Mouse (Mus musculus): Measurements from ENCODE around the gene F8. TPM values are rescaled to one million over a fixed set of nuclear protein-coding genes. Genes with fewer than 3 reads are reported as not detected.
A peak's percentile ranks its signal among the peaks of the same experiment; 100 is the strongest.

Gene F8
- polyA plus RNA-seq, 1 experiment from 2014 or later: 2.2 TPM

DNA sequence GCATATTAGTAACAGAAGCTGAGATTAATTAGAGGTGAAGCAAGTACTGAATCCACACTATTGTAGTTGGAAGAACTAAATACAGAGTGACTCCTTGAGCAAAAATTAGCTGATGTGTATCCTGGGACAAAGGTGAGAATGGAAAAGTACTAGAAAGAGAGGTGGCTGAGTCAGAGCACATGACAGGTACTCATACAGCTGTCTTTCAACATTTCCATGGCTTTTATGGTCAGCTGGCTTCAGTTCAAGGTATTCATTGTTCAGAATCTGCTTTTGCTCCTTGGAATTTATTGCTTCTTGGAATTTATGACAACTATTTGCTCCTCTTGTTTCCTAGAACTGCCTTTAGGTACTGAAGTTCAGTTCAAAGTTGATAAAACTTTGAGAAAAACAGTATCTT, 245.5 kb downstream of the F8 start:
- H3K27me3 ChIP-seq: no peaks in the 10 kb centered on the region
- no peaks in the 10 kb centered on the region for H3K4me1 ChIP-seq
- no peak overlapping the region for H3K27ac ChIP-seq
- no peak for ATAC-seq (ENCODE audit: insufficient number of reproducible peaks, insufficient read depth, low FRiP score, low TSS enrichment)
- H3K36me3 ChIP-seq: no peaks in the 10 kb centered on the region
- H3K4me3 ChIP-seq: no peak overlapping the region
- H3K4me2 ChIP-seq (replicated peaks): no peak overlapping the region
- H3K9me3 ChIP-seq: no peaks in the 10 kb centered on the region
- H3K9ac ChIP-seq: no peak overlapping the region

DNA sequence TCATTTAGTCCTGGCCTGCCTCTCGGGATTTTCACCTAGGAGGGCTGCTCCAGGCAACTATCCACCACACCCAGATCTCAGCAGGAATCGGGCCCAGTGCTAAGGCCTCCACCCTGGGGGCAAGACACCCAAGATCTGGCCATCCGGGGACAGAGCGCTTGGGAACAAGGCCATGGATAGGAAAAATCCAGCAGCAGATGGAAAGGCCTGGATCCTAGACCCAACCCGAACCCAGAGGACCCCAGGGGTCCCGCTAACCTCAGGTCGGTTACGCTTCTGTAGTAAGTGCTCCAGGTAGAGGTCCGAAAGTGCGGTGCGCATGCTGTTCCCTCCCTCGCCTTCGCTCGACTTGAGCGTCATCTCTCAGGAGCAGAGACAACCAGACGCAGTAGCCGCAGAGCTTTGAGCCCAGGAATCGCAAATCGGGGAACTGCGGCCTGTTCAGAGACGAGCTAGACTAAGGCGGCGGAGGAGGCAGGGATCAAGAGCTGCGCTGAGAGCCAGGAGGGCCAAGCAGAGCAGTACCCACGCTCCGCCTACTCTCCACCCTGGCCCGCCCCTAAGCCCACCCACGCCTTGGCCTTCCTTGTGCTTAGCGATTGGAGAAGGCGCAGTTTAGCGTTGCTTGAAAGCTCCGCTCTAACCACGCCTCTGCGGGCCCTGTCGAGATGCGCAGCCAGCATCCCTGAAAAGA, 251.8 kb downstream of the F8 start, which contains the start of gene Mpp1:
Gene Mpp1, minus strand, starts transcription at position 550 of the 694 bp plus-strand sequence.
- 18% methylated on average over 34 of the region's 36 CpGs for WGBS
- H3K9me3 ChIP-seq: no peaks in the 10 kb centered on the region
- peak within 1 kb of the TSS; percentile 50 for H3K4me2 ChIP-seq (replicated peaks)
- H3K9ac ChIP-seq: peak within 1 kb of the TSS; percentile 59
- H3K36me3 ChIP-seq: no peaks in the 10 kb centered on the region
- peak within 1 kb of the TSS; percentile 50 for H3K4me3 ChIP-seq
- peak; percentile 98 for ATAC-seq (ENCODE audit: insufficient number of reproducible peaks, insufficient read depth, low FRiP score, low TSS enrichment)
- no peaks in the 10 kb centered on the region for H3K4me1 ChIP-seq
- no peaks in the 10 kb centered on the region for H3K27me3 ChIP-seq
- H3K27ac ChIP-seq: 0 out of 2 replicates have a peak within 1 kb of the TSS, but pooled peaks have one; percentile 50

DNA sequence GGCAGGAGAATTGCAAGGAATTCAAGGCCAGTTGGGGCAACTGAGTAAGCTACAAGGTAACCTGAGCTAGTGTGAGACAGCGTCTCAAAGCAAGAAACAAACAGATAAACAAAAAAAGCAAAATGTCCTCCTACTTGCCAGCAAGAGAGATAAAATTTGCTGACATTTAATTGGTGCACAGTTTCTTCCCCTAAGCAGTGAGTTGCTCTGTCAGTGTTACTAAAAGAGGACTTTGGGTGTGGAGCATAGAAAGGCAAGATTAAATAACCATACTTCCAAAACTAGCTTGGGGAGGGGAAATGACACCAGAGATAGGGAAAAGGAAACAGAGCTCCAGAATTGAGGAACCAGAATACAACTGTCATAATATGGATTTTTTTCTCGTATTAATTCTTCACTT, 252.9 kb downstream of the F8 start:
- H3K4me1 ChIP-seq: no peaks in the 10 kb centered on the region
- H3K4me3 ChIP-seq: no peak overlapping the region
- no peak overlapping the region for H3K9ac ChIP-seq
- H3K27ac ChIP-seq: no peak overlapping the region
- no peak for ATAC-seq (ENCODE audit: insufficient number of reproducible peaks, insufficient read depth, low FRiP score, low TSS enrichment)
- no peaks in the 10 kb centered on the region for H3K9me3 ChIP-seq
- H3K36me3 ChIP-seq: no peaks in the 10 kb centered on the region
- no peak overlapping the region for H3K4me2 ChIP-seq (replicated peaks)
- 68% methylated on average over 2 of the region's 2 CpGs for WGBS
- no peaks in the 10 kb centered on the region for H3K27me3 ChIP-seq

DNA sequence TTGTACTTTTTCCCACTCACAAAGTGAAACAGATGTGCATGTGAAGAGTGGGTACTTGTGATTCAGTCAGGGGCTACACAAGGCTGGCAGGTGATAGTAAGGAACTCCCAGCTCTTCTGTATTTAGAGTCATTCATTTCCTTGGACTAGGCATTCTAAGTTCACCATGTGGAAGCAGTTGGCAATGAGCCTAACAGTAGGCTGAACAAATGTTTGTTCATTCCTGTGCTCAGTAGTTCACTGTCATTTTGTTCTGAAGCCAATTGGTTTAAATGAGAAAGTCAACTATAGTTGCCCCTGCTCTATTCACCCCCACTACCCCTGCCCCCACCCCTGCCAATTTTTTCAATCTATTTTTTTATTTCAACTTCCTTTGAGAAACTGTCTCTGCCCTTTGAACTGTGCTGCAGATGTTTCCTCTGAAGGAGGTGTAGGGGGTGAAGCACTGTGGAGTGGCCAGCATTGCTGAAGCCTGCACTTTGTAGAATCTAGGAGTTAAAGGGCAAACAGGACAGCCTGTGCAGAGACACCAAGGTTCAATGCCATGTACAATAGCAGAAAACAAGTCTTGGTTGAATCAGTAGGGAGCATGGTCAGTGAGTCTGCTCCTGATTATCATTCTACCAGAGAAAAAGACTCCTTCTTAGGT, 254.0 kb downstream of the F8 start:
- Histone ChIP-seq H3K4me1 (no peaks in the 10 kb centered on the region), H3K4me3 (no peak overlapping the region), H3K9me3 (no peaks in the 10 kb centered on the region), H3K4me2 (replicated peaks) (no peak overlapping the region), H3K27me3 (no peaks in the 10 kb centered on the region), H3K9ac (no peak overlapping the region), H3K36me3 (no peaks in the 10 kb centered on the region), H3K27ac (no peak overlapping the region)
- ATAC-seq (ENCODE audit: insufficient number of reproducible peaks, insufficient read depth, low FRiP score, low TSS enrichment): no peak

DNA sequence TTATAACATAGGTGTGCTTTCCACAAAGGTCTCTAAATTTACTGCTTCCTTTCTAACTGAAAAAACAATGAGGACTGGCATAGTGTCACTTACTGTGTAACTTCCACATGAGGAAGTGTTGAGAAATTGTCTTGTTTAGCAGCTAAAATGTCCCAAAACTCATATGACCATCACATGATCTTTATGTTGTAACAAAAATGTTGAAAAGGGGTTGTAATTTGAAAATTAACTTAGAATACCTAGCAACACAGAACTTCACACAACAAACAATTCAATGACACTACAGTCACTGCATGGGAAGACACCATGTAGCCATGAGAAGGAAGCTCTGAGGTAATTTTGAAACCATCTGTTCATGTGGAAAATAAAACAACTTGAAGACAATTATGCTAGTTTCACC, 255.5 kb downstream of the F8 start:
- H3K4me1 ChIP-seq: no peaks in the 10 kb centered on the region
- H3K9me3 ChIP-seq: no peaks in the 10 kb centered on the region
- no peak overlapping the region for H3K27ac ChIP-seq
- no peak for ATAC-seq (ENCODE audit: insufficient number of reproducible peaks, insufficient read depth, low FRiP score, low TSS enrichment)
- no peaks in the 10 kb centered on the region for H3K27me3 ChIP-seq
- no peak overlapping the region for H3K4me2 ChIP-seq (replicated peaks)
- H3K4me3 ChIP-seq: no peak overlapping the region
- no peak overlapping the region for H3K9ac ChIP-seq
- no peaks in the 10 kb centered on the region for H3K36me3 ChIP-seq

DNA sequence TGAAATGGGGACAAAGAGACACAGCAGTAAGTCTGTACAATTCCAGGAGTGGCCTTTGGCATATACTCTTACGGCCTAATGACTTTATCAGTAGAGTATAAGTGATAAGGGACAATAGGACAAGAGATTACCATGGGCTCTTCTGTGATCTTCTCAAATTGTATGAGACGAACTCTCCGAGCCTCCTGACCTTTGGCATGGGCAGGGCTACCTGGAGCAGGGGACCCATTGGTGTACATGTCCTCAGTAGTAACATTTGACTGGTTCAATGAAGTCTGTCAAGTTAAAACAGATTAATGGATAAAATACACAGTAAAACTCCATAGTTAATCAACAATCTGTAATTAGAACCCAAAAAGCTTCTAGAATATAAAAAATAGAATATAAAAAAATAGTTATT, 256.8 kb downstream of the F8 start:
- no peak overlapping the region for H3K4me3 ChIP-seq
- H3K36me3 ChIP-seq: no peaks in the 10 kb centered on the region
- 85% methylated on average over 3 of the region's 3 CpGs for WGBS
- H3K4me1 ChIP-seq: no peaks in the 10 kb centered on the region
- H3K9ac ChIP-seq: no peak overlapping the region
- no peaks in the 10 kb centered on the region for H3K9me3 ChIP-seq
- ATAC-seq (ENCODE audit: insufficient number of reproducible peaks, insufficient read depth, low FRiP score, low TSS enrichment): no peak
- no peak overlapping the region for H3K4me2 ChIP-seq (replicated peaks)
- no peaks in the 10 kb centered on the region for H3K27me3 ChIP-seq
- no peak overlapping the region for H3K27ac ChIP-seq

Other genes with a start within 250 kb of the F8 start
- not detected in 2 replicates for gene Smim9, start 218.8 kb downstream of the F8 start, polyA plus RNA-seq (2016; fragmentation: Nextera tagmentation; extraction: Ambion mirVana)
- gene Fundc2, start 216 bp downstream of the F8 start, polyA plus RNA-seq (2016; fragmentation: Nextera tagmentation; extraction: Ambion mirVana): 49.5 and 56.5 TPM in 2 replicates
- 26.9 and 27.2 TPM in 2 replicates for gene Cmc4, start 34.0 kb upstream of the F8 start, polyA plus RNA-seq (2016; fragmentation: Nextera tagmentation; extraction: Ambion mirVana)
- gene Mtcp1, start 34.0 kb upstream of the F8 start, polyA plus RNA-seq (2016; fragmentation: Nextera tagmentation; extraction: Ambion mirVana): 13.8 and 14.3 TPM in 2 replicates
- gene Brcc3, start 34.0 kb upstream of the F8 start, polyA plus RNA-seq (2016; fragmentation: Nextera tagmentation; extraction: Ambion mirVana): 60.4 and 62.4 TPM in 2 replicates
- gene Vbp1, start 131.7 kb upstream of the F8 start, polyA plus RNA-seq (2016; fragmentation: Nextera tagmentation; extraction: Ambion mirVana): 153 and 155 TPM in 2 replicates
- gene Rab39b, start 195.6 kb upstream of the F8 start, polyA plus RNA-seq (2016; fragmentation: Nextera tagmentation; extraction: Ambion mirVana): 6.6 and 6.9 TPM in 2 replicates

Data from embryonic facial prominence, embryonic 12.5 days (tissue).